Mouse (Mus musculus) heart, adult 2 months (tissue): ENCODE data around the gene Vegfd. TPM values are rescaled to one million over a fixed set of nuclear protein-coding genes. Genes with fewer than 3 reads are reported as not detected.

ENCODE experiments used
- DNase-seq, 2 experiments: peaks; one replicate each; pipeline ENCODE4 v3.0.0; 2021
- H3K27ac ChIP-seq: fragments of 200-600 bp; 2 replicates; pipeline ENCODE4 v1.8.1; 2022
- H3K27me3 ChIP-seq: fragments of 200-500 bp; 2 replicates; pipeline ENCODE4 v1.6.1; 2012; ENCODE audit warnings: mild to moderate bottlenecking, low read length, inconsistent platforms, mixed read lengths; ENCODE audit not compliant: control insufficient read depth, insufficient read depth
- H3K36me3 ChIP-seq: fragments of 200-500 bp; 2 replicates; pipeline ENCODE4 v1.6.1; 2012; ENCODE audit warnings: low read length, inconsistent platforms; ENCODE audit not compliant: control insufficient read depth, insufficient read depth
- H3K4me1 ChIP-seq: fragments of 200-500 bp; 2 replicates; pipeline ENCODE4 v1.6.1; 2011; ENCODE audit warnings: low read length; ENCODE audit not compliant: control insufficient read depth, insufficient read depth
- H3K4me3 ChIP-seq: fragments of 200-600 bp; 2 replicates; pipeline ENCODE4 v1.8.1; 2022
- H3K79me2 ChIP-seq: fragments of 200-500 bp; replicated peaks from 2 replicates; pipeline ENCODE4 v1.6.1; 2012; ENCODE audit warnings: mild to moderate bottlenecking, inconsistent platforms, low read length, moderate library complexity, mixed read lengths; ENCODE audit not compliant: control insufficient read depth, insufficient read depth
- H3K9ac ChIP-seq: fragments of 200-500 bp; 2 replicates; pipeline ENCODE4 v1.6.1; 2012; ENCODE audit warnings: low read depth, mild to moderate bottlenecking, control low read depth, inconsistent platforms, low read length, mixed read lengths
- CTCF ChIP-seq: fragments of 200-600 bp; IDR thresholded peaks from 2 replicates; pipeline ENCODE4 v1.8.1; 2022; ENCODE audit warnings: antibody characterized with exemption, mild to moderate bottlenecking, moderate library complexity
- EP300 ChIP-seq: fragments of 200-500 bp; IDR thresholded peaks from 2 replicates; pipeline ENCODE4 v1.6.1; 2011; ENCODE audit warnings: low read depth, low read length, control low read depth; ENCODE audit not compliant: insufficient read depth
- POLR2A ChIP-seq: fragments of 200-500 bp; IDR thresholded peaks from 2 replicates; pipeline ENCODE4 v1.6.1; 2011; ENCODE audit warnings: mild to moderate bottlenecking, low read depth, low read length, control low read depth; ENCODE audit not compliant: insufficient read depth
- WGBS: fragments of 180-500 bp; shearing (Covaris S2); methylation state at CpG from one replicate; pipeline ENCODE4 v1.1.7; 2018; 5-methylcytosine and 5-hydroxymethylcytosine counted together
- intact Hi-C: fragments of 180-260 bp; cut with DNase I; formaldehyde crosslinking; loops from one replicate; pipeline ENCODE4 v1.15.1; 2025
- polyA plus RNA-seq: library from polyadenylated mRNA; depleted of rRNA; stranded (reverse); fragments of >200 nt; gene quantifications from 2 replicates; pipeline ENCODE4 v1.2.3, GENCODE M21; 2012
- total RNA-seq, 2 experiments: library from RNA; stranded (reverse); gene quantifications; 2 replicates each; pipeline ENCODE4 v1.2.3; 2021

The Vegfd gene
- total and polyA plus RNA-seq, 3 experiments: 1.4 to 3.0 (median 2.8) TPM

GRCm38 (mm10) chrX:164427295-164427694 lies 54.1 kb downstream of the Vegfd start:
- H3K27me3 ChIP-seq: no peaks in the 10 kb centered on the region
- intact Hi-C loops: loop anchor here (10.0 kb wide), 1 partner anchor 472 kb away; the partner anchor contains the start of gene Zrsr2
- H3K27ac ChIP-seq: no peak overlapping the region
- no peaks in the 10 kb centered on the region for H3K36me3 ChIP-seq
- WGBS: 81% methylated on average over 4 of the region's 4 CpGs
- H3K4me3 ChIP-seq: no peak overlapping the region
- H3K9ac ChIP-seq: no peak overlapping the region
- no peak for TF ChIP-seq EP300
- DNase-seq: no peak
- H3K4me1 ChIP-seq: no peaks in the 10 kb centered on the region
- H3K79me2 ChIP-seq: no peaks in the 10 kb centered on the region

- Histone ChIP-seq H3K79me2 (no peaks in the 10 kb centered on the region), H3K27me3 (no peaks in the 10 kb centered on the region), H3K9ac (no peak overlapping the region), H3K36me3 (no peaks in the 10 kb centered on the region), H3K4me1 (no peaks in the 10 kb centered on the region), H3K27ac (no peak overlapping the region), H3K4me3 (no peak overlapping the region)
- WGBS: 83% methylated on average over 2 of the region's 2 CpGs
- intact Hi-C loops: loop anchor here (10.0 kb wide), 1 partner anchor 473 kb away; the partner anchor contains the start of gene Zrsr2
- DNase-seq: no peak
- TF ChIP-seq EP300: no peak
- TF ChIP-seq POLR2A: no peak
- no peak for TF ChIP-seq CTCF
Observed at GRCm38 (mm10) chrX:164428224-164428623, 55.0 kb downstream of the Vegfd start.

- Histone ChIP-seq H3K79me2 (no peaks in the 10 kb centered on the region), H3K27me3 (no peaks in the 10 kb centered on the region), H3K4me3 (no peak overlapping the region), H3K9ac (no peak overlapping the region), H3K27ac (no peak overlapping the region), H3K4me1 (no peaks in the 10 kb centered on the region), H3K36me3 (no peaks in the 10 kb centered on the region)
- DNase-seq: no peak
- intact Hi-C loops: no loop called here
- 76% methylated on average over 6 of the region's 6 CpGs for WGBS
- no peak for TF ChIP-seq POLR2A
- no peak for TF ChIP-seq CTCF
- no peak for TF ChIP-seq EP300
Observed at GRCm38 (mm10) chrX:164430621-164431020, 57.4 kb downstream of the Vegfd start.

- Histone ChIP-seq H3K9ac (no peak overlapping the region), H3K36me3 (no peaks in the 10 kb centered on the region), H3K79me2 (no peaks in the 10 kb centered on the region), H3K4me3 (no peak overlapping the region), H3K4me1 (no peaks in the 10 kb centered on the region), H3K27me3 (no peaks in the 10 kb centered on the region), H3K27ac (no peak overlapping the region)
- WGBS: 78% methylated on average over 2 of the region's 2 CpGs
- DNase-seq: no peak
- TF ChIP-seq POLR2A: no peak
- TF ChIP-seq EP300: no peak
- intact Hi-C loops: no loop called here
Observed at GRCm38 (mm10) chrX:164431133-164431532, 58.0 kb downstream of the Vegfd start.

GRCm38 (mm10) chrX:164431541-164431940 lies 58.4 kb downstream of the Vegfd start:
- Histone ChIP-seq H3K9ac (no peak overlapping the region), H3K4me1 (no peaks in the 10 kb centered on the region), H3K27me3 (no peaks in the 10 kb centered on the region), H3K79me2 (no peaks in the 10 kb centered on the region), H3K27ac (no peak overlapping the region), H3K4me3 (no peak overlapping the region), H3K36me3 (no peaks in the 10 kb centered on the region)
- WGBS: 80% methylated on average over 6 of the region's 6 CpGs
- no peak for DNase-seq
- intact Hi-C loops: no loop called here
- TF ChIP-seq CTCF (no peak), EP300 (no peak), POLR2A (no peak)

GRCm38 (mm10) chrX:164432682-164433081 lies 59.5 kb downstream of the Vegfd start:
- H3K27ac ChIP-seq: no peak overlapping the region

More at GRCm38 (mm10) chrX:164432682-164433081, 59.5 kb downstream of the Vegfd start:
- DNase-seq: no peak
- Histone ChIP-seq H3K4me1 (no peaks in the 10 kb centered on the region), H3K36me3 (no peaks in the 10 kb centered on the region), H3K4me3 (no peak overlapping the region), H3K27me3 (no peaks in the 10 kb centered on the region), H3K79me2 (no peaks in the 10 kb centered on the region), H3K9ac (no peak overlapping the region)
- WGBS: 95% methylated on average over 9 of the region's 9 CpGs
- TF ChIP-seq CTCF: no peak
- TF ChIP-seq POLR2A: no peak
- intact Hi-C loops: no loop called here
